Mouse (Mus musculus): Measurements from ENCODE around the gene Ide.

DNA sequence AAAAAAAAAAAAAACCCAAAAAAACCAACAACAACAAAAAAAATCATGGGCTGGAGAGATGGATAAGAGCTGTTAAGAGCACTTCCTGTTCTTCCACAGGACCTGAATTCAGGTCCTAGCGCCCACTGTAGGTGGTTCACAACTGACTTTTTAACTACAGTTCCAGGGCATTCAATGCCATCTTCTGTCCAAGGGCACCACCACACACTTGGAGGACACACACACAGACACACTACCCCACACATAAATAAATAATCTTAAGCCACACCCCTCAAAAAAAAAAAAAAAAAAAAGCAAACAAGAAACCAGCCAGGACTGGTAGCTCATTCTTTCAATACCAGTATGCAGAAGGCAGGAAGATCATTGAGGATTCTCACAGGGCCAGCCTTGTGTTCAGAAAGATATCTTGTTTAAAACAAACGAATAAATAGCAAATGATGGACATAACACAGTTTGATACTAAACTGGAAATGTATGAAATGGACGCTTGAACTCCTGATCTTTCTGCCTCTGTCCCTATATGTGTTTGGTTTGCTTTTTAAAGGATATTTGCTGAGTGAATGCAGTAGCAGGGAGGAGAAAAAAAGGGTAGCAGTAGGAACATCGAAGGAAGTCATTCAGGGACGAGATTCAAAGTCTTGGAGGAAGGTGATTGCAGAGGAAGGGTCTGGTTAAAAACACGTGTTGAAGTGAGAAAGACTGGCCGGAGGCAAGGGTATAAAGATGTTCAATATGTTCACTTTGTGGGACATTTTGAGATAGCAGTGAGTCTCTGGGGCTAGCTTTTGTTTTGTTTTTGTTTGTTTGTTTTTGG is 37.5 kb upstream of the Ide start:
- TF ChIP-seq POLR2AphosphoS5 (IDR thresholded peaks at IDR 0.05; ENCODE audit: insufficient replicate concordance, low read depth, low read length) = no peak
- no peak for TF ChIP-seq CTCF (IDR thresholded peaks at IDR 0.05; ENCODE audit: low read depth, low read length)

Data from G1E (cell line).